24 mouse cellular contexts compared by ENCODE assay signal in genomic region chr3:102354771-102355170, GRCm38 (mm10).
DNase-seq lines count a peak whose midpoint lies in the region; ATAC-seq and TF ChIP-seq lines count a peak whose summit lies in the region.
"Had no signal": no experiment of that assay in that cellular context is flagged by ENCODE, and none has a peak within 500 bp of the region (broad histone marks: within the 10 kb centered on the region; RNA-seq: fewer than 3 reads in every experiment).

No protein-coding gene starts in this region.

- peak; percentile 70 for DNase-seq in 3134 (ENCODE audit: extremely low read depth, insufficient read length, low spot score)
- peak; percentile 79 for DNase-seq in 3T3-L1 (ENCODE audit: low read depth, low spot score)
- DNase-seq in NIH3T3 (ENCODE audit: low read depth), result peak; percentile 62
- peak; percentile 83 for DNase-seq in fibroblast of lung, adult 2 months (ENCODE audit: low read depth)
- DNase-seq in spleen, postnatal 14 days (ENCODE audit: low spot score in 2 of 2), result no peak
- DNase-seq in cerebellum, adult 2 months, result no peak
- DNase-seq: adrenal gland, adult 8-10 months; adrenal gland, postnatal 14 days; adrenal gland, postnatal 36 days; cerebellum, adult 11-12 months; cerebellum, adult 8-10 months; cerebellum, adult 9-11 months; cerebellum, postnatal 14 days; cerebellum, postnatal 36 days; embryo, embryonic 11 days had no signal

- TF ChIP-seq CTCF in cerebellum, adult 2 months (IDR thresholded peaks at IDR 0.05; ENCODE audit: borderline replicate concordance, insufficient read depth, low read depth, low read length), result no peak

- 82% methylated on average over 2 of the region's 2 CpGs for WGBS in cerebellum, adult 2 months

- no peak for TF ChIP-seq POLR2A in cerebellum, adult 2 months (IDR thresholded peaks at IDR 0.05; ENCODE audit: borderline replicate concordance, insufficient read depth, low read length)

- H3K4me3 ChIP-seq in cerebellum, adult 2 months (replicated peaks; ENCODE audit: insufficient read depth, low read depth, low read length), result no peak overlapping the region
- H3K4me3 ChIP-seq: embryonic facial prominence, embryonic 13.5 days; embryonic facial prominence, embryonic 15.5 days; erythroblast, embryonic 14.5 days; forebrain, embryonic 10.5 days; forebrain, embryonic 12.5 days had no signal

- H3K27ac ChIP-seq in cerebellum, adult 2 months (ENCODE audit: insufficient read depth, low read length), result no peak overlapping the region
- H3K27ac ChIP-seq: embryonic facial prominence, embryonic 13.5 days; embryonic facial prominence, embryonic 15.5 days; forebrain, embryonic 10.5 days; forebrain, embryonic 12.5 days had no signal

- ATAC-seq in erythroid progenitor cell, adult 5-6 weeks (replicated peaks; ENCODE audit: low FRiP score, poor library complexity, severe bottlenecking), result no peak
- ATAC-seq: activated CD4-positive, CD25-positive, alpha-beta regulatory T cell, adult 4 months; forebrain, embryonic 14.5 days; forebrain, embryonic 16.5 days had no signal

- H3K4me1 ChIP-seq in cerebellum, adult 2 months (ENCODE audit: control insufficient read depth, insufficient read depth, low read length), result no peaks in the 10 kb centered on the region

- no peaks in the 10 kb centered on the region for H3K27me3 ChIP-seq in cerebellum, adult 2 months (ENCODE audit: control insufficient read depth, insufficient read depth, low read length)
- H3K27me3 ChIP-seq: embryonic facial prominence, embryonic 15.5 days had no signal

Comparison
In these comparisons a context has a peak if more than half of its experiments do, and no peak if none do; other contexts are left out.
1. DNase-seq: peak in 3134 (single experiment), 3T3-L1 (single experiment), NIH3T3 (single experiment) and fibroblast of lung, adult 2 months (single experiment); none in spleen, postnatal 14 days (0 of 2) and cerebellum, adult 2 months (0 of 2).